Mouse (Mus musculus): ENCODE measurements around the gene 1700029H14Rik.
A peak's percentile ranks its signal among the peaks of the same experiment; 100 is the strongest.

1700029H14Rik gene

GRCm38 (mm10) chr8:13562118-13562517 lies at the start of gene 1700029H14Rik:
TSS of gene 1700029H14Rik (minus strand) at chr8:13562461.
- no peak for DNase-seq

- DNase-seq: no peak
Measured at GRCm38 (mm10) chr8:13611702-13612101, 49.4 kb upstream of the 1700029H14Rik start.

GRCm38 (mm10) chr8:13609971-13610370 lies 47.7 kb upstream of the 1700029H14Rik start:
- DNase-seq: no peak

- no peak for DNase-seq
Measured at GRCm38 (mm10) chr8:13608946-13609345, 46.7 kb upstream of the 1700029H14Rik start.

GRCm38 (mm10) chr8:13605920-13606480 lies 43.7 kb upstream of the 1700029H14Rik start:
- DNase-seq: no peak

GRCm38 (mm10) chr8:13602621-13603020 lies 40.4 kb upstream of the 1700029H14Rik start:
- peak; percentile 57 to 64 for DNase-seq

GRCm38 (mm10) chr8:13601166-13601565 lies 38.9 kb upstream of the 1700029H14Rik start:
- DNase-seq: no peak

GRCm38 (mm10) chr8:13600716-13601115 lies 38.5 kb upstream of the 1700029H14Rik start:
- no peak for DNase-seq

GRCm38 (mm10) chr8:13600204-13600603 lies 37.9 kb upstream of the 1700029H14Rik start:
- no peak for DNase-seq

GRCm38 (mm10) chr8:13597777-13598176 lies 35.5 kb upstream of the 1700029H14Rik start:
- DNase-seq: no peak

- no peak for DNase-seq
Measured at GRCm38 (mm10) chr8:13595861-13596260, 33.6 kb upstream of the 1700029H14Rik start.

- DNase-seq: peak; percentile 83 to 84
Measured at GRCm38 (mm10) chr8:13594884-13595323, 32.6 kb upstream of the 1700029H14Rik start.

GRCm38 (mm10) chr8:13593340-13593739 lies 31.1 kb upstream of the 1700029H14Rik start:
- no peak for DNase-seq

- DNase-seq: no peak
Measured at GRCm38 (mm10) chr8:13591246-13591645, 29.0 kb upstream of the 1700029H14Rik start.

- DNase-seq: no peak
Measured at GRCm38 (mm10) chr8:13589071-13589470, 26.8 kb upstream of the 1700029H14Rik start.

- no peak for DNase-seq
Measured at GRCm38 (mm10) chr8:13584652-13585051, 22.4 kb upstream of the 1700029H14Rik start.

GRCm38 (mm10) chr8:13577869-13578268 lies 15.6 kb upstream of the 1700029H14Rik start:
- no peak for DNase-seq

- DNase-seq: no peak
Measured at GRCm38 (mm10) chr8:13571999-13572398, 9.7 kb upstream of the 1700029H14Rik start.

GRCm38 (mm10) chr8:13557526-13557925 lies 4.7 kb downstream of the 1700029H14Rik start:
- no peak for DNase-seq

- DNase-seq: no peak
Measured at GRCm38 (mm10) chr8:13551574-13551830, 10.8 kb downstream of the 1700029H14Rik start.

GRCm38 (mm10) chr8:13550718-13551573 lies 11.3 kb downstream of the 1700029H14Rik start:
- DNase-seq: peak; percentile 84 to 92

GRCm38 (mm10) chr8:13548831-13549230 lies 13.4 kb downstream of the 1700029H14Rik start:
- peak; percentile 22 to 29 for DNase-seq

- peak; percentile 48 to 54 for DNase-seq
Measured at GRCm38 (mm10) chr8:13548235-13548634, 14.0 kb downstream of the 1700029H14Rik start.

GRCm38 (mm10) chr8:13546421-13546820 lies 15.8 kb downstream of the 1700029H14Rik start:
- no peak for DNase-seq

Data from cerebellum, postnatal 36 days (tissue).